Mouse (Mus musculus) intestine, embryonic 15.5 days (tissue): Measurements from ENCODE around the gene Ica1. TPM values are rescaled to one million over a fixed set of nuclear protein-coding genes. Genes with fewer than 3 reads are reported as not detected.
A peak's percentile ranks its signal among the peaks of the same experiment; 100 is the strongest.

Experiments
- ATAC-seq: fragments of 200-750 bp; cut with Nextera tagmentation; 2 replicates; pipeline ENCODE4 v1.8.0; 2017; ENCODE audit warnings: moderate TSS enrichment, moderate library complexity
- H3K27ac ChIP-seq: fragments of 300-500 bp; sonication (generic); 2 replicates; pipeline ENCODE4 v1.5.1; 2015; ENCODE audit warnings: mild to moderate bottlenecking, inconsistent platforms
- H3K27me3 ChIP-seq: fragments of 300-500 bp; sonication (generic); replicated peaks from 2 replicates; pipeline ENCODE4 v1.6.1; 2015; ENCODE audit warnings: inconsistent platforms
- H3K36me3 ChIP-seq: fragments of 300-500 bp; sonication (generic); 2 replicates; pipeline ENCODE4 v1.6.1; 2015; ENCODE audit warnings: inconsistent platforms
- H3K4me1 ChIP-seq: fragments of 300-500 bp; sonication (generic); replicated peaks from 2 replicates; pipeline ENCODE4 v1.6.1; 2015; ENCODE audit warnings: inconsistent platforms
- H3K4me2 ChIP-seq: fragments of 300-500 bp; sonication (generic); replicated peaks from 2 replicates; pipeline ENCODE4 v1.6.1; 2015; ENCODE audit warnings: mild to moderate bottlenecking, inconsistent platforms
- H3K4me3 ChIP-seq: fragments of 300-500 bp; sonication (generic); replicated peaks from 2 replicates; pipeline ENCODE4 v1.5.1; 2015; ENCODE audit warnings: inconsistent platforms
- H3K9ac ChIP-seq: fragments of 300-500 bp; sonication (generic); 2 replicates; pipeline ENCODE4 v1.6.1; 2015; ENCODE audit warnings: inconsistent platforms
- H3K9me3 ChIP-seq: fragments of 300-500 bp; sonication (generic); 2 replicates; pipeline ENCODE4 v1.6.1; 2016; ENCODE audit warnings: inconsistent platforms
- WGBS: fragments of 180-500 bp; shearing (Covaris S2); methylation state at CpG from one replicate; pipeline ENCODE4 v1.1.7; 2015; 5-methylcytosine and 5-hydroxymethylcytosine counted together
- polyA plus RNA-seq: library from polyadenylated mRNA; unstranded; fragments of >200 nt; fragmentation: Nextera tagmentation; extraction: Ambion mirVana; gene quantifications from 2 replicates; pipeline ENCODE4 v1.2.1, GENCODE M21; 2015

Gene Ica1
- polyA plus RNA-seq, result 19.5 and 23.6 TPM in 2 replicates

DNA sequence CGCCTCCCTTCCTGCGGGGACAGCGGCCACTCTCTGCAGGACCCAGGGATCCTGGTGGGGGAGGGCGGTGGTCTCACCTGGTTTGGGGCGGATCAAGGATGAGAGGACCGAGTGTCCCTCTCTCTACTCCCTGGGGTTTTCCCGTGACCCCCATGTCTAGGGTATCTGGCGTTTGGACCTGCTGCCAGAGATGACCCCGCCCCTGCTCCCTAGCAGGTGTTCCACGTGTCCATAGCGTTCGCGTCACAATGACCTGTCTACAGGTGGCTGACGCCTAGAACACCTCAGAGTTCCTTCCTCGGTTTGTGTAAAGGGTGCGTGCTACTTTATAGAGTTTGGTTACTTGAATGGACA lies at the start of gene Ica1:
Ica1 (minus strand) TSS at position 193 of the 354 bp plus-strand sequence.
- WGBS, result 3% methylated on average over 14 of the region's 16 CpGs
- Histone ChIP-seq H3K4me2 (peak within 1 kb of the TSS; percentile 97), H3K4me1 (0 out of 2 replicates have a peak, but pooled peaks cover 6% of the 10 kb centered on the region), H3K36me3 (no peaks in the 10 kb centered on the region), H3K9me3 (no peaks in the 10 kb centered on the region), H3K27ac (0 out of 2 replicates have a peak within 1 kb of the TSS, but pooled peaks have one; percentile 40), H3K27me3 (no peaks in the 10 kb centered on the region), H3K4me3 (peak within 1 kb of the TSS; percentile 70), H3K9ac (peak within 1 kb of the TSS; percentile 65)
- peak; percentile 89 for ATAC-seq

GRCm38 (mm10) chr6:8819866-8820265 lies 41.6 kb upstream of the Ica1 start:
- no peaks in the 10 kb centered on the region for H3K4me1 ChIP-seq
- no peak overlapping the region for H3K9ac ChIP-seq
- ATAC-seq, result no peak
- H3K9me3 ChIP-seq, result no peaks in the 10 kb centered on the region
- WGBS, result 53% methylated on average over 2 of the region's 2 CpGs
- no peaks in the 10 kb centered on the region for H3K27me3 ChIP-seq
- H3K36me3 ChIP-seq, result no peaks in the 10 kb centered on the region
- no peak overlapping the region for H3K4me3 ChIP-seq
- H3K4me2 ChIP-seq, result no peak overlapping the region
- H3K27ac ChIP-seq, result no peak overlapping the region

- Histone ChIP-seq H3K4me2 (no peak overlapping the region), H3K27ac (no peak overlapping the region), H3K9ac (no peak overlapping the region), H3K9me3 (no peaks in the 10 kb centered on the region), H3K4me3 (no peak overlapping the region), H3K27me3 (no peaks in the 10 kb centered on the region), H3K36me3 (no peaks in the 10 kb centered on the region), H3K4me1 (no peaks in the 10 kb centered on the region)
- WGBS, result 52% methylated on average over 6 of the region's 6 CpGs
- ATAC-seq, result no peak
Measured at GRCm38 (mm10) chr6:8814332-8815002, 36.2 kb upstream of the Ica1 start.

DNA sequence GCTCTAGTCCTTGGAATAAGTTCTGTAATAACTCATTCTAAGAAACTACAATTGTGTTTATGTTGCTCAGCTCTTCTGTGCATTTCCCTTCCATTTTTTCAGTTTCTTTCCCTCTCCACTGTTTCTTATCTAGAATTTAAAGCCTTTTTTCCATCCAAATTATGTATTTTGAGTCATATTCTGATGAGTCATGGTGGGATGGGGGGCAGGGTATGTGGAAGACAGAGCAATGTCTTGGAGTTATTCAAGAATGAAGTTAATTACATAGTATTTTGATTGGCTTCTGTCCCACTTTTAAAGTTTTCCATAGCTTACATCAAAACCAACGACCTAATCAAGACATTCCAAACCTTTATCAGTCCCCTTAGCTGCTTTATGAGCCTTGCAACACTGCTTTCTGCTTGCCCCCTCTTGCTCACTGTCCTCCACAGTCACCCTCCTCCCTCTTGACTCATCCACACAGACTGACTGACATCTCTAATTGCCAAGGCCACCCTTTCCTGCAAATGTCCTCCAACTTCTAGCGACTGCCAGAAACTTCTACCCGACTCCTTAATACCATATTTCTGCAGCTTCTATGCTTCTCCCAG lies 24.4 kb upstream of the Ica1 start:
- no peak overlapping the region for H3K9ac ChIP-seq
- no peak overlapping the region for H3K4me2 ChIP-seq
- ATAC-seq, result no peak
- 71% methylated on average over 3 of the region's 3 CpGs for WGBS
- no peak overlapping the region for H3K27ac ChIP-seq
- H3K9me3 ChIP-seq, result no peaks in the 10 kb centered on the region
- no peak overlapping the region for H3K4me3 ChIP-seq
- no peaks in the 10 kb centered on the region for H3K4me1 ChIP-seq
- no peaks in the 10 kb centered on the region for H3K27me3 ChIP-seq
- H3K36me3 ChIP-seq, result no peaks in the 10 kb centered on the region

- 92% methylated on average over 5 of the region's 5 CpGs for WGBS
- H3K4me1 ChIP-seq, result no peaks in the 10 kb centered on the region
Measured at GRCm38 (mm10) chr6:8792385-8792784, 14.1 kb upstream of the Ica1 start.

GRCm38 (mm10) chr6:8791781-8792180 lies 13.5 kb upstream of the Ica1 start:
- Histone ChIP-seq H3K27ac (no peak overlapping the region), H3K4me1 (no peaks in the 10 kb centered on the region), H3K4me3 (no peak overlapping the region), H3K9me3 (no peaks in the 10 kb centered on the region), H3K4me2 (no peak overlapping the region), H3K27me3 (no peaks in the 10 kb centered on the region), H3K36me3 (no peaks in the 10 kb centered on the region), H3K9ac (no peak overlapping the region)
- no peak for ATAC-seq
- WGBS, result 84% methylated on average over 3 of the region's 3 CpGs

More at GRCm38 (mm10) chr6:8792385-8792784, 14.1 kb upstream of the Ica1 start:
- Histone ChIP-seq H3K4me2 (no peak overlapping the region), H3K36me3 (no peaks in the 10 kb centered on the region), H3K4me3 (no peak overlapping the region), H3K27me3 (no peaks in the 10 kb centered on the region), H3K9ac (no peak overlapping the region), H3K9me3 (no peaks in the 10 kb centered on the region), H3K27ac (no peak overlapping the region)
- ATAC-seq, result no peak

- Histone ChIP-seq H3K36me3 (no peaks in the 10 kb centered on the region), H3K9ac (no peak overlapping the region), H3K4me3 (no peak overlapping the region), H3K27me3 (no peaks in the 10 kb centered on the region), H3K27ac (no peak overlapping the region), H3K9me3 (no peaks in the 10 kb centered on the region), H3K4me1 (0 out of 2 replicates have a peak, but pooled peaks cover 6% of the 10 kb centered on the region), H3K4me2 (no peak overlapping the region)
- no peak for ATAC-seq
Measured at GRCm38 (mm10) chr6:8780618-8781017, 2.3 kb upstream of the Ica1 start.

DNA sequence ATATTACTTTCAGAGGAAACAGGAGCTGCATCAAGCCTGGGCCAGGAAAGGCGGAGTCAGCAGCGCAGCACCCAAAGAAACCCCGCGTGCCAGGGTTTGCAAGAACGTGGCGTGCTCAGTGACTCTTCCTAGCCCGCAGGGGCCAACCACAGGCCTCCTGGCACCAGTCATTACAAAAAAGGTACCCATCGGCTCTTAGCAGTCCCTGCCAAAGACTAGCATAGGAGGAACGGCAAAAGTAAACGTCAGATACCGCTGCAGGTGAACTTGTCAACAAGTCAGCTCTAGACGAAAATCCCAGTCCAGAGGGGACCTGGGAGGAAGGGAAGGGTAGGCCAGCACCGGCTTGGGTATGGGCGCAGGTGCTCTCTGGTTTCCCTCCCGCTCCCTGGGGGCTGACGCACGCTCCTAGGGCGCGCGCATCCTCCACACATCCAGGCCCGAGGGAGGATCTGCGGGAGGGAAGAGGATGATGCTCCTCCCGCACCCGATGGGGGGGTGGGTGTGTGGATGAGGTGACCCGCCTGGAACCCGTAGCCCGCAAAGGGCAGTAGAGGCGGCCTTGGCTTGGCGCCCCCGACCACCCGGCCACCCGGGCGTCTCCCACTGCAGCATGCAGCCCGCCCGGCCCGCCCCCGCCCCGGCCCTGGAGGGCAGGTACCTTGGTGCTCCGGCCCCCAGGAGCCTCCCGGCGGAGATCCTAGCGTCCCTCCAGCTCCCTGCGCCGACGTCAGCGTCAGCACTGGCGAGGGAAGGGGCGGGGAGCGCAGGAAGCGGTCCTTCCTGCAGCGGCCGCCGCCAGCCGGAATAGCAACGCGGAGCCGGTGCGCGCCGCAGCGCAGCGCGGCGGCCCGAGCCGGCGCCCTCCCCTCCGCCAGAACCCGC lies 635 bp downstream of the Ica1 start:
- Histone ChIP-seq H3K36me3 (no peaks in the 10 kb centered on the region), H3K9ac (peak overlapping the region; percentile 65), H3K9me3 (no peaks in the 10 kb centered on the region), H3K4me1 (0 out of 2 replicates have a peak, but pooled peaks cover 6% of the 10 kb centered on the region), H3K27me3 (no peaks in the 10 kb centered on the region), H3K4me3 (peak overlapping the region; percentile 70), H3K27ac (0 out of 2 replicates have a peak overlapping the region, but pooled peaks have one; percentile 40), H3K4me2 (peak overlapping the region; percentile 97)
- WGBS, result under 1% methylated on average over 67 of the region's 69 CpGs
- peak; percentile 98 for ATAC-seq

DNA sequence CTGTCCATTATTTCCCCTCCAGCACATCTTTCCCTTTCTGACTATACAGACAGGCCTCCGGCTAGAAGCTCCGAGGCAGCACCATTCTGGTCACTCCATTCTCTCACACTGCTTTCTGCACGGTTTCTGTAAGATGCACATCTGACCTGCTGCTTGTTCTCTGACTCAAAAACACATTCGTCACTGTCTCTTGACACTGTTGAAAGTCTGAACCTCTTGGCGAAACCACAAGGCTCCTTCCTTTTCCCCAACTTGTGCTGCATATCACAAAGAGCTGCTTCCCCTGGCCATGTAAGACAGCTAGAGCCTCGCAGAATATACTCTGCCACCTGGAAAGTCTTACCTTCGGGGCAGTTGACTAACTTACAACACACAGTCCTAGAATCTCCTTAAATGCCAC lies 6.7 kb downstream of the Ica1 start:
- 72% methylated on average over 7 of the region's 7 CpGs for WGBS
- H3K4me3 ChIP-seq, result no peak overlapping the region
- ATAC-seq, result no peak
- no peaks in the 10 kb centered on the region for H3K36me3 ChIP-seq
- no peak overlapping the region for H3K27ac ChIP-seq
- no peak overlapping the region for H3K9ac ChIP-seq
- no peaks in the 10 kb centered on the region for H3K27me3 ChIP-seq
- H3K4me2 ChIP-seq, result no peak overlapping the region
- no peaks in the 10 kb centered on the region for H3K4me1 ChIP-seq
- H3K9me3 ChIP-seq, result no peaks in the 10 kb centered on the region

- ATAC-seq, result peak; percentile 53; the same call in 1 of the 2 replicates
- H3K4me3 ChIP-seq, result no peak overlapping the region
- no peak overlapping the region for H3K9ac ChIP-seq
- H3K4me2 ChIP-seq, result no peak overlapping the region
- H3K9me3 ChIP-seq, result no peaks in the 10 kb centered on the region
- H3K27me3 ChIP-seq, result no peaks in the 10 kb centered on the region
- no peak overlapping the region for H3K27ac ChIP-seq
- H3K4me1 ChIP-seq, result no peaks in the 10 kb centered on the region
- 67% methylated on average over 10 of the region's 10 CpGs for WGBS
- H3K36me3 ChIP-seq, result no peaks in the 10 kb centered on the region
Measured at GRCm38 (mm10) chr6:8770341-8770740, 7.9 kb downstream of the Ica1 start.

- 39% methylated on average over 6 of the region's 6 CpGs for WGBS
- no peak for ATAC-seq
- Histone ChIP-seq H3K36me3 (no peaks in the 10 kb centered on the region), H3K9ac (no peak overlapping the region), H3K4me2 (no peak overlapping the region), H3K9me3 (no peaks in the 10 kb centered on the region), H3K4me1 (no peaks in the 10 kb centered on the region), H3K27me3 (no peaks in the 10 kb centered on the region), H3K4me3 (no peak overlapping the region), H3K27ac (no peak overlapping the region)
Measured at GRCm38 (mm10) chr6:8769803-8770202, 8.5 kb downstream of the Ica1 start.

DNA sequence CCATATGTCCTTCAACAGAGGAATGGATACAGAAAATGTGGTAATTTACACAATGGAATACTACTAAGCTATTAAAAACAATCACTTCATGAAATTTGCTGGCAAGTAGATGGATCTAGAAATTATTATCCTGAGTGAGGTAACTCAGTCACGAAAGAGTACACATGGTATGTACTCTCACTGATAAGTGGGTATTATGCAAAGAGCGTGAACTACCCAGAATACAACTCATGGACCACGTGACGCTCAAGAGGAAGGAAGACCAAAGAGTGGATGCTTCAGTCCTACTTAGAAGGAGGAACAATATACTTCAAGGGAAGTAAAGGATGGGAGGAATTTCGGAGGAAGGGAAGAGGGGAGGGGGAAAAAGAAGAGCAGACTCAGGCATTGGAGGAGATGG lies 11.6 kb downstream of the Ica1 start:
- no peak overlapping the region for H3K9ac ChIP-seq
- WGBS, result 88% methylated on average over 5 of the region's 5 CpGs
- H3K4me2 ChIP-seq, result no peak overlapping the region
- no peaks in the 10 kb centered on the region for H3K36me3 ChIP-seq
- no peaks in the 10 kb centered on the region for H3K27me3 ChIP-seq
- H3K9me3 ChIP-seq, result no peaks in the 10 kb centered on the region
- H3K4me3 ChIP-seq, result no peak overlapping the region
- H3K27ac ChIP-seq, result no peak overlapping the region
- no peak for ATAC-seq
- no peaks in the 10 kb centered on the region for H3K4me1 ChIP-seq
